Mouse (Mus musculus) kidney, postnatal 0 days (tissue): ENCODE data around the gene Med7. TPM values are rescaled to one million over a fixed set of nuclear protein-coding genes. Genes with fewer than 3 reads are reported as not detected.

Experiments used
- ATAC-seq: fragments of 200-750 bp; cut with Nextera tagmentation; replicated peaks from 2 replicates; pipeline ENCODE4 v1.8.0; 2017; ENCODE audit warnings: low read depth, moderate number of reproducible peaks, moderate TSS enrichment, moderate library complexity; ENCODE audit not compliant: low FRiP score
- DNase-seq: peaks from one replicate; pipeline ENCODE4 v3.0.0-alpha.2; 2016; ENCODE audit warnings: low spot score
- H3K27ac ChIP-seq: fragments of 300-500 bp; sonication (generic); 2 replicates; pipeline ENCODE4 v1.5.1; 2014; ENCODE audit warnings: mild to moderate bottlenecking
- H3K27me3 ChIP-seq: fragments of 300-500 bp; sonication (generic); 2 replicates; pipeline ENCODE4 v1.6.1; 2014; ENCODE audit warnings: low read length, mixed read lengths; ENCODE audit not compliant: insufficient read depth
- H3K36me3 ChIP-seq: fragments of 300-500 bp; sonication (generic); 2 replicates; pipeline ENCODE4 v1.6.1; 2014; ENCODE audit warnings: low read length, mixed read lengths; ENCODE audit not compliant: insufficient read depth
- H3K4me1 ChIP-seq: fragments of 300-500 bp; sonication (generic); replicated peaks from 2 replicates; pipeline ENCODE4 v1.6.1; 2014; ENCODE audit warnings: antibody characterized with exemption, low read length, mixed read lengths; ENCODE audit not compliant: insufficient read depth
- H3K4me2 ChIP-seq: fragments of 300-500 bp; sonication (generic); 2 replicates; pipeline ENCODE4 v1.6.1; 2014; ENCODE audit warnings: mild to moderate bottlenecking, low read length, moderate library complexity, mixed read lengths
- H3K4me3 ChIP-seq: fragments of 300-500 bp; sonication (generic); replicated peaks from 2 replicates; pipeline ENCODE4 v1.5.1; 2014; ENCODE audit warnings: low read depth, low read length
- H3K9ac ChIP-seq: fragments of 300-500 bp; sonication (generic); 2 replicates; pipeline ENCODE4 v1.6.1; 2014; ENCODE audit warnings: low read depth, low read length
- H3K9me3 ChIP-seq: fragments of 300-500 bp; sonication (generic); replicated peaks from 2 replicates; pipeline ENCODE4 v1.6.1; 2016; ENCODE audit warnings: low read length, inconsistent platforms, mixed read lengths
- CTCF ChIP-seq: IDR thresholded peaks from 2 replicates; pipeline ENCODE4 v1.5.1; 2016; ENCODE audit warnings: antibody characterized with exemption, low read depth, mild to moderate bottlenecking, moderate library complexity
- WGBS: fragments of 180-500 bp; shearing (Covaris S2); extraction: QIAGEN DNeasy Blood & Tissue Kit; methylation state at CpG from one replicate; pipeline ENCODE4 v1.1.7; 2014; 5-methylcytosine and 5-hydroxymethylcytosine counted together
- polyA plus RNA-seq: library from polyadenylated mRNA; unstranded; fragments of >200 nt; fragmentation: Nextera tagmentation; extraction: Ambion mirVana; gene quantifications from 2 replicates; pipeline ENCODE4 v1.2.1, GENCODE M21; 2015

Gene Med7
- polyA plus RNA-seq, 1 experiment from 2014 or later = 80.5 TPM

- ATAC-seq (no peak), DNase-seq (no peak)
- no peak overlapping the region for H3K9ac ChIP-seq
- no peaks in the 10 kb centered on the region for H3K27me3 ChIP-seq
- no peak for TF ChIP-seq CTCF
- H3K9me3 ChIP-seq = no peaks in the 10 kb centered on the region
- H3K4me2 ChIP-seq = no peak overlapping the region
- no peaks in the 10 kb centered on the region for H3K36me3 ChIP-seq
- H3K4me1 ChIP-seq = no peaks in the 10 kb centered on the region
- 82% methylated on average over 11 of the region's 11 CpGs for WGBS
- H3K27ac ChIP-seq = no peak overlapping the region
- H3K4me3 ChIP-seq = no peak overlapping the region
Measured at GRCm38 (mm10) chr11:46449461-46450080, 12.8 kb downstream of the Med7 start.

GRCm38 (mm10) chr11:46454453-46455045 is 17.8 kb downstream of the Med7 start, which contains the start of gene Havcr2:
Gene Havcr2 (plus strand): TSS chr11:46454935.
- ATAC-seq = no peak
- Histone ChIP-seq H3K27me3 (no peaks in the 10 kb centered on the region), H3K9me3 (no peaks in the 10 kb centered on the region), H3K36me3 (no peaks in the 10 kb centered on the region), H3K27ac (no peak within 1 kb of the TSS), H3K4me1 (no peaks in the 10 kb centered on the region), H3K4me2 (no peak within 1 kb of the TSS), H3K4me3 (no peak within 1 kb of the TSS), H3K9ac (no peak within 1 kb of the TSS)
- DNase-seq = no peak
- WGBS = 65% methylated on average over 6 of the region's 6 CpGs
- TF ChIP-seq CTCF = no peak

GRCm38 (mm10) chr11:46459960-46460359 is 23.2 kb downstream of the Med7 start:
- TF ChIP-seq CTCF = no peak
- Histone ChIP-seq H3K4me3 (no peak overlapping the region), H3K27ac (no peak overlapping the region), H3K9ac (no peak overlapping the region), H3K36me3 (no peaks in the 10 kb centered on the region), H3K4me2 (no peak overlapping the region), H3K9me3 (no peaks in the 10 kb centered on the region), H3K4me1 (no peaks in the 10 kb centered on the region), H3K27me3 (no peaks in the 10 kb centered on the region)
- ATAC-seq (no peak), DNase-seq (no peak)
- 62% methylated on average over 3 of the region's 3 CpGs for WGBS

GRCm38 (mm10) chr11:46461362-46461761 is 24.6 kb downstream of the Med7 start:
- WGBS = 61% methylated on average over 5 of the region's 5 CpGs
- H3K4me3 ChIP-seq = no peak overlapping the region
- ATAC-seq (no peak), DNase-seq (no peak)
- no peak overlapping the region for H3K4me2 ChIP-seq
- no peaks in the 10 kb centered on the region for H3K9me3 ChIP-seq
- H3K27me3 ChIP-seq = no peaks in the 10 kb centered on the region
- H3K9ac ChIP-seq = no peak overlapping the region
- no peak for TF ChIP-seq CTCF
- no peaks in the 10 kb centered on the region for H3K4me1 ChIP-seq
- H3K36me3 ChIP-seq = no peaks in the 10 kb centered on the region
- H3K27ac ChIP-seq = no peak overlapping the region

GRCm38 (mm10) chr11:46461931-46462330 is 25.2 kb downstream of the Med7 start:
- ATAC-seq (no peak), DNase-seq (no peak)
- no peak overlapping the region for H3K4me3 ChIP-seq
- WGBS = 59% methylated on average over 5 of the region's 5 CpGs
- H3K27me3 ChIP-seq = no peaks in the 10 kb centered on the region
- no peaks in the 10 kb centered on the region for H3K4me1 ChIP-seq
- no peak overlapping the region for H3K27ac ChIP-seq
- no peaks in the 10 kb centered on the region for H3K36me3 ChIP-seq
- no peak overlapping the region for H3K4me2 ChIP-seq
- no peak for TF ChIP-seq CTCF
- H3K9me3 ChIP-seq = no peaks in the 10 kb centered on the region
- H3K9ac ChIP-seq = no peak overlapping the region

GRCm38 (mm10) chr11:46466878-46467277 is 30.2 kb downstream of the Med7 start:
- Histone ChIP-seq H3K4me3 (no peak overlapping the region), H3K27ac (no peak overlapping the region), H3K27me3 (no peaks in the 10 kb centered on the region), H3K9me3 (no peaks in the 10 kb centered on the region), H3K36me3 (no peaks in the 10 kb centered on the region), H3K4me1 (no peaks in the 10 kb centered on the region), H3K4me2 (no peak overlapping the region), H3K9ac (no peak overlapping the region)
- no peak for DNase-seq
- no peak for ATAC-seq
- 83% methylated on average over 2 of the region's 2 CpGs for WGBS
- no peak for TF ChIP-seq CTCF
